Mouse (Mus musculus): ENCODE data around the gene Gm1043.

The Gm1043 gene

GRCm38 (mm10) chr5:37066703-37067568 is 18.2 kb upstream of the Gm1043 start:
- no peak for DNase-seq (ENCODE audit: low spot score in 2 of 2)

- DNase-seq (ENCODE audit: low spot score in 2 of 2), result no peak
These were observed 11.5 kb upstream of the Gm1043 start for GRCm38 (mm10) chr5:37073660-37074059.

- no peak for DNase-seq (ENCODE audit: low spot score in 2 of 2)
These were observed 8.4 kb upstream of the Gm1043 start for GRCm38 (mm10) chr5:37076692-37077329.

GRCm38 (mm10) chr5:37077330-37077698 is 7.9 kb upstream of the Gm1043 start:
- DNase-seq (ENCODE audit: low spot score in 2 of 2), result no peak

GRCm38 (mm10) chr5:37079484-37079883 is 5.7 kb upstream of the Gm1043 start:
- no peak for DNase-seq (ENCODE audit: low spot score in 2 of 2)

- DNase-seq (ENCODE audit: low spot score in 2 of 2), result no peak
These were observed 4.6 kb upstream of the Gm1043 start for GRCm38 (mm10) chr5:37080601-37081000.

- DNase-seq (ENCODE audit: low spot score in 2 of 2), result peak in 1 of 2 experiments; percentile 77
These were observed 2.8 kb upstream of the Gm1043 start for GRCm38 (mm10) chr5:37082420-37082819.

GRCm38 (mm10) chr5:37083209-37083770 is 1.9 kb upstream of the Gm1043 start:
- DNase-seq (ENCODE audit: low spot score in 2 of 2), result no peak

GRCm38 (mm10) chr5:37083850-37084249 is 1.3 kb upstream of the Gm1043 start:
- DNase-seq (ENCODE audit: low spot score in 2 of 2), result no peak

- no peak for DNase-seq (ENCODE audit: low spot score in 2 of 2)
These were observed 748 bp downstream of the Gm1043 start for GRCm38 (mm10) chr5:37085918-37086317.

- DNase-seq (ENCODE audit: low spot score in 2 of 2), result no peak
These were observed 2.6 kb downstream of the Gm1043 start for GRCm38 (mm10) chr5:37087786-37088185.

GRCm38 (mm10) chr5:37088342-37089108 is 3.4 kb downstream of the Gm1043 start:
- DNase-seq (ENCODE audit: low spot score in 2 of 2), result no peak

GRCm38 (mm10) chr5:37091171-37091628 is 6.0 kb downstream of the Gm1043 start:
- DNase-seq (ENCODE audit: low spot score in 2 of 2), result no peak

GRCm38 (mm10) chr5:37094941-37095340 is 9.8 kb downstream of the Gm1043 start:
- no peak for DNase-seq (ENCODE audit: low spot score in 2 of 2)

GRCm38 (mm10) chr5:37097591-37097990 is 12.4 kb downstream of the Gm1043 start:
- DNase-seq (ENCODE audit: low spot score in 2 of 2), result no peak

GRCm38 (mm10) chr5:37100813-37101212 is 15.6 kb downstream of the Gm1043 start:
- no peak for DNase-seq (ENCODE audit: low spot score in 2 of 2)

GRCm38 (mm10) chr5:37101631-37102030 is 16.5 kb downstream of the Gm1043 start:
- no peak for DNase-seq (ENCODE audit: low spot score in 2 of 2)

GRCm38 (mm10) chr5:37102056-37102455 is 16.9 kb downstream of the Gm1043 start:
- DNase-seq (ENCODE audit: low spot score in 2 of 2), result no peak

- no peak for DNase-seq (ENCODE audit: low spot score in 2 of 2)
These were observed 20.6 kb downstream of the Gm1043 start for GRCm38 (mm10) chr5:37105531-37106456.

- DNase-seq (ENCODE audit: low spot score in 2 of 2), result no peak
These were observed 21.9 kb downstream of the Gm1043 start for GRCm38 (mm10) chr5:37107111-37107510.

GRCm38 (mm10) chr5:37107611-37108010 is 22.4 kb downstream of the Gm1043 start:
- DNase-seq (ENCODE audit: low spot score in 2 of 2), result no peak
